Mouse (Mus musculus): ENCODE data around the gene Racgap1. TPM values are rescaled to one million over a fixed set of nuclear protein-coding genes. Genes with fewer than 3 reads are reported as not detected.

The Racgap1 gene
- polyA plus RNA-seq, 1 experiment from 2014 or later, result 75.7 TPM

- ATAC-seq (ENCODE audit: low read depth) (no peak), DNase-seq (ENCODE audit: low spot score) (no peak)
- no peaks in the 10 kb centered on the region for H3K9me3 ChIP-seq (ENCODE audit: control insufficient read depth, low read length)
- H3K27me3 ChIP-seq (replicated peaks; ENCODE audit: control insufficient read depth, insufficient read depth, low read length), result no peaks in the 10 kb centered on the region; the same call in 1 of the 2 replicates
- 75% methylated on average over 3 of the region's 3 CpGs for WGBS
- H3K27ac ChIP-seq (replicated peaks; ENCODE audit: low read depth, low read length), result no peak overlapping the region
- no peak overlapping the region for H3K4me2 ChIP-seq (ENCODE audit: low read depth, low read length)
- H3K9ac ChIP-seq (ENCODE audit: low read depth, low read length), result no peak overlapping the region
- H3K4me1 ChIP-seq (ENCODE audit: control insufficient read depth, insufficient read depth, low read length), result peaks cover 14% of the 10 kb centered on the region; the same call in 1 of the 2 replicates
- no peak overlapping the region for H3K4me3 ChIP-seq (ENCODE audit: low read depth, low read length)
- H3K36me3 ChIP-seq (ENCODE audit: control insufficient read depth, insufficient read depth, low read length), result peaks cover 39% of the 10 kb centered on the region
Measured at GRCm38 (mm10) chr15:99618595-99618994, 32.9 kb downstream of the Racgap1 start.

- H3K4me2 ChIP-seq (ENCODE audit: low read depth, low read length), result peak overlapping the region; percentile 21
- ATAC-seq (ENCODE audit: low read depth), result peak; percentile 55; the same call in 1 of the 2 replicates
- H3K4me1 ChIP-seq (ENCODE audit: control insufficient read depth, insufficient read depth, low read length), result peaks cover 14% of the 10 kb centered on the region; the same call in 1 of the 2 replicates
- H3K27me3 ChIP-seq (replicated peaks; ENCODE audit: control insufficient read depth, insufficient read depth, low read length), result peaks cover 2% of the 10 kb centered on the region; the same call in 1 of the 2 replicates
- 21% methylated on average over 9 of the region's 9 CpGs for WGBS
- peaks cover 8% of the 10 kb centered on the region; the same call in 1 of the 2 replicates for H3K36me3 ChIP-seq (ENCODE audit: control insufficient read depth, insufficient read depth, low read length)
- H3K4me3 ChIP-seq (ENCODE audit: low read depth, low read length), result no peak overlapping the region
- H3K9ac ChIP-seq (ENCODE audit: low read depth, low read length), result no peak overlapping the region
- peak; percentile 65 for DNase-seq (ENCODE audit: low spot score)
- H3K27ac ChIP-seq (replicated peaks; ENCODE audit: low read depth, low read length), result peak overlapping the region; percentile 9
- H3K9me3 ChIP-seq (ENCODE audit: control insufficient read depth, low read length), result no peaks in the 10 kb centered on the region
Measured at GRCm38 (mm10) chr15:99615246-99615645, 36.2 kb downstream of the Racgap1 start.

- Histone ChIP-seq H3K4me2 (ENCODE audit: low read depth, low read length) (peak overlapping the region; percentile 21; the same call in 1 of the 2 replicates), H3K9me3 (ENCODE audit: control insufficient read depth, low read length) (no peaks in the 10 kb centered on the region), H3K27me3 (replicated peaks; ENCODE audit: control insufficient read depth, insufficient read depth, low read length) (peaks cover 2% of the 10 kb centered on the region; the same call in 1 of the 2 replicates), H3K27ac (replicated peaks; ENCODE audit: low read depth, low read length) (0 out of 2 replicates have a peak overlapping the region, but pooled peaks have one; percentile 9), H3K9ac (ENCODE audit: low read depth, low read length) (no peak overlapping the region), H3K4me3 (ENCODE audit: low read depth, low read length) (no peak overlapping the region), H3K36me3 (ENCODE audit: control insufficient read depth, insufficient read depth, low read length) (0 out of 2 replicates have a peak, but pooled peaks cover 4% of the 10 kb centered on the region), H3K4me1 (ENCODE audit: control insufficient read depth, insufficient read depth, low read length) (peaks cover 14% of the 10 kb centered on the region; the same call in 1 of the 2 replicates)
- DNase-seq (ENCODE audit: low spot score), result peak; percentile 86
- 4% methylated on average over 12 of the region's 12 CpGs for WGBS
- peak; percentile 58 for ATAC-seq (ENCODE audit: low read depth)
Measured at GRCm38 (mm10) chr15:99614753-99615152, 36.7 kb downstream of the Racgap1 start.

GRCm38 (mm10) chr15:99614273-99614672, 37.2 kb downstream of the Racgap1 start:
- Histone ChIP-seq H3K36me3 (ENCODE audit: control insufficient read depth, insufficient read depth, low read length) (no peaks in the 10 kb centered on the region), H3K27me3 (replicated peaks; ENCODE audit: control insufficient read depth, insufficient read depth, low read length) (peaks cover 2% of the 10 kb centered on the region; the same call in 1 of the 2 replicates), H3K9ac (ENCODE audit: low read depth, low read length) (no peak overlapping the region), H3K4me1 (ENCODE audit: control insufficient read depth, insufficient read depth, low read length) (peaks cover 14% of the 10 kb centered on the region; the same call in 1 of the 2 replicates), H3K9me3 (ENCODE audit: control insufficient read depth, low read length) (no peaks in the 10 kb centered on the region), H3K4me2 (ENCODE audit: low read depth, low read length) (peak overlapping the region; percentile 21; the same call in 1 of the 2 replicates), H3K4me3 (ENCODE audit: low read depth, low read length) (no peak overlapping the region), H3K27ac (replicated peaks; ENCODE audit: low read depth, low read length) (no peak overlapping the region)
- DNase-seq (ENCODE audit: low spot score), result no peak
- WGBS, result 73% methylated on average over 13 of the region's 13 CpGs
- ATAC-seq (ENCODE audit: low read depth), result no peak

- H3K4me3 ChIP-seq (ENCODE audit: low read depth, low read length), result no peak overlapping the region
Measured at GRCm38 (mm10) chr15:99611563-99611962, 39.9 kb downstream of the Racgap1 start.

GRCm38 (mm10) chr15:99608382-99609125, 42.9 kb downstream of the Racgap1 start:
- H3K27ac ChIP-seq (replicated peaks; ENCODE audit: low read depth, low read length), result no peak overlapping the region
- WGBS, result 69% methylated on average over 13 of the region's 13 CpGs
- no peaks in the 10 kb centered on the region for H3K36me3 ChIP-seq (ENCODE audit: control insufficient read depth, insufficient read depth, low read length)
- no peak overlapping the region for H3K9ac ChIP-seq (ENCODE audit: low read depth, low read length)
- H3K4me1 ChIP-seq (ENCODE audit: control insufficient read depth, insufficient read depth, low read length), result peaks cover 9% of the 10 kb centered on the region
- 0 out of 2 replicates have a peak, but pooled peaks cover 14% of the 10 kb centered on the region for H3K27me3 ChIP-seq (replicated peaks; ENCODE audit: control insufficient read depth, insufficient read depth, low read length)
- no peak overlapping the region for H3K4me2 ChIP-seq (ENCODE audit: low read depth, low read length)
- DNase-seq (ENCODE audit: low spot score), result no peak
- ATAC-seq (ENCODE audit: low read depth), result no peak
- no peaks in the 10 kb centered on the region for H3K9me3 ChIP-seq (ENCODE audit: control insufficient read depth, low read length)
- H3K4me3 ChIP-seq (ENCODE audit: low read depth, low read length), result no peak overlapping the region

More at GRCm38 (mm10) chr15:99611563-99611962, 39.9 kb downstream of the Racgap1 start:
- ATAC-seq (ENCODE audit: low read depth), result no peak
- Histone ChIP-seq H3K36me3 (ENCODE audit: control insufficient read depth, insufficient read depth, low read length) (no peaks in the 10 kb centered on the region), H3K27ac (replicated peaks; ENCODE audit: low read depth, low read length) (no peak overlapping the region), H3K4me2 (ENCODE audit: low read depth, low read length) (no peak overlapping the region), H3K27me3 (replicated peaks; ENCODE audit: control insufficient read depth, insufficient read depth, low read length) (peaks cover 2% of the 10 kb centered on the region; the same call in 1 of the 2 replicates), H3K9ac (ENCODE audit: low read depth, low read length) (no peak overlapping the region), H3K9me3 (ENCODE audit: control insufficient read depth, low read length) (no peaks in the 10 kb centered on the region), H3K4me1 (ENCODE audit: control insufficient read depth, insufficient read depth, low read length) (peaks cover 23% of the 10 kb centered on the region)
- no peak for DNase-seq (ENCODE audit: low spot score)
- 57% methylated on average over 7 of the region's 7 CpGs for WGBS

- peak; percentile 65 for DNase-seq (ENCODE audit: low spot score)
- Histone ChIP-seq H3K27ac (replicated peaks; ENCODE audit: low read depth, low read length) (no peak overlapping the region), H3K4me1 (ENCODE audit: control insufficient read depth, insufficient read depth, low read length) (peaks cover 9% of the 10 kb centered on the region), H3K4me3 (ENCODE audit: low read depth, low read length) (no peak overlapping the region), H3K27me3 (replicated peaks; ENCODE audit: control insufficient read depth, insufficient read depth, low read length) (0 out of 2 replicates have a peak, but pooled peaks cover 18% of the 10 kb centered on the region), H3K9me3 (ENCODE audit: control insufficient read depth, low read length) (no peaks in the 10 kb centered on the region), H3K9ac (ENCODE audit: low read depth, low read length) (no peak overlapping the region), H3K36me3 (ENCODE audit: control insufficient read depth, insufficient read depth, low read length) (no peaks in the 10 kb centered on the region), H3K4me2 (ENCODE audit: low read depth, low read length) (no peak overlapping the region)
- WGBS, result 6% methylated on average over 9 of the region's 10 CpGs
- peak; percentile 84 for ATAC-seq (ENCODE audit: low read depth)
Measured at GRCm38 (mm10) chr15:99607388-99608113, 43.9 kb downstream of the Racgap1 start.

- no peak for ATAC-seq (ENCODE audit: low read depth)
- no peak overlapping the region for H3K27ac ChIP-seq (replicated peaks; ENCODE audit: low read depth, low read length)
- H3K4me2 ChIP-seq (ENCODE audit: low read depth, low read length), result no peak overlapping the region
- WGBS, result 31% methylated on average over 5 of the region's 5 CpGs
- H3K9ac ChIP-seq (ENCODE audit: low read depth, low read length), result no peak overlapping the region
- no peaks in the 10 kb centered on the region for H3K36me3 ChIP-seq (ENCODE audit: control insufficient read depth, insufficient read depth, low read length)
- no peak overlapping the region for H3K4me3 ChIP-seq (ENCODE audit: low read depth, low read length)
- H3K9me3 ChIP-seq (ENCODE audit: control insufficient read depth, low read length), result no peaks in the 10 kb centered on the region
- DNase-seq (ENCODE audit: low spot score), result no peak
- H3K4me1 ChIP-seq (ENCODE audit: control insufficient read depth, insufficient read depth, low read length), result peaks cover 9% of the 10 kb centered on the region
- 0 out of 2 replicates have a peak, but pooled peaks cover 17% of the 10 kb centered on the region for H3K27me3 ChIP-seq (replicated peaks; ENCODE audit: control insufficient read depth, insufficient read depth, low read length)
Measured at GRCm38 (mm10) chr15:99606515-99606914, 44.9 kb downstream of the Racgap1 start.

Data from embryonic facial prominence, embryonic 14.5 days (tissue).